In the genomic region with DNA sequence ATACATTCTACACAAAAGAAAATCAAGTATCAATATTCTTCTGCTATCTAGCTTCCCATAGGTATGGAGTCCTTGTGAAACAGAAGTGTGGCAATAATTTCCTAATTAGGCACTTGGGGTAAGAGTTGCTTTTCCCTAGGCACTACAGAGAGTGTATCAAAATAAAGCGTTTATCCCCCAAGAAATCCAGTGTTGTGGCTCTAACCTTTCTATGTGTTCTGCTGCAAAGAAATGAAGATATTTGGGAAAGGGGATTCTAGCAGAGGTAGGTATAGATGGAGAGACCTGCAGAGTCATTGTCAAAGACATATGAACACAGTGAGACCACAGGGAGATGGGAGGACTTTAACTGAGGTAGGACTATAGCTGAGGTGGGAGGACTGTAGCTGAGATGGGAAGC, we compare ENCODE assay signal across 25 mouse cellular contexts. TPM values are rescaled to one million over a fixed set of nuclear protein-coding genes. Genes with fewer than 3 reads are reported as not detected.
"Had no signal": no experiment of that assay in that cellular context is flagged by ENCODE, and none has a peak within 500 bp of the region (broad histone marks: within the 10 kb centered on the region; RNA-seq: fewer than 3 reads in every experiment).

A gene (plus strand): TSS at position 301 of the 400 bp plus-strand sequence.

- H3K36me3 ChIP-seq: neural tube, embryonic 13.5 days; neural tube, embryonic 15.5 days; stomach, embryonic 15.5 days had no signal

- H3K4me1 ChIP-seq: neural tube, embryonic 13.5 days; neural tube, embryonic 15.5 days; stomach, embryonic 15.5 days had no signal

- H3K9ac ChIP-seq: neural tube, embryonic 13.5 days; neural tube, embryonic 15.5 days; stomach, embryonic 15.5 days had no signal

- H3K9me3 ChIP-seq: neural tube, embryonic 13.5 days; neural tube, embryonic 15.5 days; stomach, embryonic 15.5 days had no signal

- H3K4me2 ChIP-seq: neural tube, embryonic 13.5 days; neural tube, embryonic 15.5 days; stomach, embryonic 15.5 days had no signal

- DNase-seq: retina, postnatal 1 day; right cerebral cortex, adult 18-20 months; right cerebral cortex, postnatal 14 days; right cerebral cortex, postnatal 25 days; right cerebral cortex, postnatal 4 days; spleen, adult 18-20 months; thymus, adult 18-20 months; thymus, adult 2 months; thymus, postnatal 14 days; thymus, postnatal 25 days; thymus, postnatal 36 days; thymus, postnatal 4 days had no signal

- H3K27me3 ChIP-seq: neural tube, embryonic 13.5 days; neural tube, embryonic 15.5 days; stomach, embryonic 15.5 days had no signal

- H3K27ac ChIP-seq: neural tube, embryonic 13.5 days; neural tube, embryonic 15.5 days; stomach, embryonic 15.5 days; stomach, postnatal 0 days had no signal

- H3K4me3 ChIP-seq: neural tube, embryonic 13.5 days; neural tube, embryonic 15.5 days; stomach, embryonic 15.5 days had no signal

RNA-seq across cellular contexts. Expression of the gene that starts here (rescaled TPM):
- total RNA-seq: neutrophil, adult 5-6 weeks had no signal
- polyA plus RNA-seq: neural tube, embryonic 13.5 days; neural tube, embryonic 14.5 days; neural tube, embryonic 15.5 days; small intestine, adult 2 months; spleen, adult 2 months; stomach, embryonic 14.5 days; stomach, embryonic 15.5 days; stomach, embryonic 16.5 days; stomach, postnatal 0 days; testis, adult 2 months; thymus, adult 2 months; thymus, postnatal 0 days; urinary bladder, adult 2 months had no signal
